Mouse (Mus musculus) olfactory bulb, adult 2 months (tissue): ENCODE results near the gene Rnd3.

Source experiments
- CTCF ChIP-seq: fragments of 200-500 bp; IDR thresholded peaks from 2 replicates; pipeline ENCODE4 v1.5.1; 2012; ENCODE audit warnings: low read depth, mild to moderate bottlenecking, low read length, moderate library complexity; ENCODE audit not compliant: insufficient read depth
- POLR2A ChIP-seq: fragments of 200-500 bp; IDR thresholded peaks from 2 replicates; pipeline ENCODE4 v1.6.1; 2012; ENCODE audit warnings: mild to moderate bottlenecking, low read depth, low read length, moderate library complexity; ENCODE audit not compliant: insufficient read depth

- TF ChIP-seq CTCF = no peak
- no peak for TF ChIP-seq POLR2A
Measured at GRCm38 (mm10) chr2:51192319-51192718, 43.4 kb upstream of the Rnd3 start.
